Mouse (Mus musculus) lung, adult 2 months (tissue): Measurements from ENCODE around the gene Dgki. TPM values are rescaled to one million over a fixed set of nuclear protein-coding genes. Genes with fewer than 3 reads are reported as not detected.
A peak's percentile ranks its signal among the peaks of the same experiment; 100 is the strongest.

ENCODE experiments used
- DNase-seq: peaks from one replicate; pipeline ENCODE4 v3.0.0; 2022
- H3K4me1 ChIP-seq: fragments of 200-500 bp; 2 replicates; pipeline ENCODE4 v1.6.1; 2011; ENCODE audit warnings: low read length; ENCODE audit not compliant: control insufficient read depth, insufficient read depth
- H3K4me3 ChIP-seq: fragments of 200-500 bp; replicated peaks from 2 replicates; pipeline ENCODE3; 2011; ENCODE audit warnings: low read depth, mild to moderate bottlenecking, control low read depth, low read length; ENCODE audit errors: extremely low read depth
- CTCF ChIP-seq: fragments of 200-500 bp; IDR thresholded peaks from 2 replicates; pipeline ENCODE4 v1.5.1; 2011; ENCODE audit warnings: mild to moderate bottlenecking, low read length, control low read depth; ENCODE audit not compliant: insufficient read depth
- POLR2A ChIP-seq: fragments of 200-500 bp; IDR thresholded peaks from 2 replicates; pipeline ENCODE4 v1.6.1; 2011; ENCODE audit warnings: low read depth, mild to moderate bottlenecking, control low read depth, low read length, borderline replicate concordance; ENCODE audit errors: extremely low read depth
- WGBS: fragments of 180-500 bp; shearing (Covaris S2); methylation state at CpG from one replicate; pipeline ENCODE4 v1.1.7; 2018; 5-methylcytosine and 5-hydroxymethylcytosine counted together
- polyA plus RNA-seq: library from polyadenylated mRNA; depleted of rRNA; stranded (reverse); fragments of >200 nt; gene quantifications from 2 replicates; pipeline ENCODE4 v1.2.3, GENCODE M21; 2012

The Dgki gene
- polyA plus RNA-seq, 1 experiment, result 0.09 TPM

- TF ChIP-seq CTCF, result peak; percentile 45
- TF ChIP-seq POLR2A, result no peak
- no peak for DNase-seq
- WGBS, result 31% methylated on average over 6 of the region's 6 CpGs
- Histone ChIP-seq H3K4me1 (no peaks in the 10 kb centered on the region), H3K4me3 (no peak overlapping the region)
These were observed 245.5 kb downstream of the Dgki start for GRCm38 (mm10) chr6:37054435-37055020.

GRCm38 (mm10) chr6:37053411-37053810 is 246.6 kb downstream of the Dgki start:
- H3K4me1 ChIP-seq, result no peaks in the 10 kb centered on the region
- DNase-seq, result no peak
- 42% methylated on average over 2 of the region's 2 CpGs for WGBS
- TF ChIP-seq CTCF (no peak), POLR2A (no peak)
- H3K4me3 ChIP-seq, result no peak overlapping the region

- 62% methylated on average over 5 of the region's 5 CpGs for WGBS
- TF ChIP-seq POLR2A (no peak), CTCF (no peak)
- no peak overlapping the region for H3K4me3 ChIP-seq
- H3K4me1 ChIP-seq, result no peaks in the 10 kb centered on the region
- DNase-seq, result no peak
These were observed 248.3 kb downstream of the Dgki start for GRCm38 (mm10) chr6:37051652-37052051.

DNA sequence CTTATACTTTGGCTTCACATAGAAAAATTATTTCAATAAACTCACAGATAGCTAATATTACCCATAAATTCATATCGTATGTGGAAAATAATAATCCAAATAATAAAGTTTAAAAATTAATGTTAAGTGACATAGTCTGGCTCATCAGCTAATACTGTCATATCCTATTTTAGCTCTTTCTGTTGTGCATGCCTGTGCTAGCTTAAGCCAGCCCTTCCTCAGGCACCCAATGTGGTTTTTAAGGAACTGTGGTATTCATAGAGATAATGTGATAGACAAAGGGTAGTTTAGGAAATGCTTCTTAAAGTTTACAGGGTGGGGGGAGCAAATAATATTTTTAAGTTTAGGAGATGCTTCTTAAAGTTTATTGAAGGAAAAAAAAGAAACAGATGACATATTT is 248.8 kb downstream of the Dgki start:
- Histone ChIP-seq H3K4me1 (no peaks in the 10 kb centered on the region), H3K4me3 (no peak overlapping the region)
- 91% methylated on average over 1 of the region's 1 CpGs for WGBS
- TF ChIP-seq CTCF (no peak), POLR2A (no peak)
- DNase-seq, result no peak

- 65% methylated on average over 4 of the region's 4 CpGs for WGBS
- no peaks in the 10 kb centered on the region for H3K4me1 ChIP-seq
- TF ChIP-seq CTCF (no peak), POLR2A (no peak)
- H3K4me3 ChIP-seq, result no peak overlapping the region
- DNase-seq, result no peak
These were observed 252.3 kb downstream of the Dgki start for GRCm38 (mm10) chr6:37047611-37048129.

DNA sequence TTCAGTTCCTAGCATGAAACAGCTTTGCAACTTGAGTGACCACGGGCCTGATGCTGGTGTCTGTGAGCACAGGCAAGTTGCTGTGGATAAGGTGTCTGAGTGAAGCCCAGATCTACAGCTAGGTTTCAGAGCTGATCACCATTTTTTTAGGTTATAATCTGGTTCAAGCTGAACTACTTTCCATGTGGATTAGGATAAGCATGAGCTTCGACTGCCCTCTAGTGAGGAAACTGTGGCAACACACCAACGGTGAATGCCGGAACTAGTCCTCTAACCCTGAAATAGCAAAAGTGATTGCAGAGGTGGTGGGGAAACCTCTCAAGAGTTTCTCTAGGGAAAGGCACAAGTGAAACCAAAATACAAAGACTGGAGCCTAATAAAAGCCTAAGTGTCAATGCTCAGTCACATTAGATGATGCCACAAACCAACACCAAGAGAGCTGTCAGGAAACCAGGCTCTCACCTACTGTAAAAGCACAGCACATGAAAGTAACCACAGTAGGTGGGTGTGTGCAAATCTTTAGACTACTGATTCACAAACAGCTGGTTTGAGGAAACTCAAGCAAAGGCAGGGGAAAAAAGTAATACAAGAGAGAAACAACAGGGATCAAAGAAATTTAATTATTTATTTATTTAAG is 253.7 kb downstream of the Dgki start:
- peak; percentile 30 for DNase-seq

DNA sequence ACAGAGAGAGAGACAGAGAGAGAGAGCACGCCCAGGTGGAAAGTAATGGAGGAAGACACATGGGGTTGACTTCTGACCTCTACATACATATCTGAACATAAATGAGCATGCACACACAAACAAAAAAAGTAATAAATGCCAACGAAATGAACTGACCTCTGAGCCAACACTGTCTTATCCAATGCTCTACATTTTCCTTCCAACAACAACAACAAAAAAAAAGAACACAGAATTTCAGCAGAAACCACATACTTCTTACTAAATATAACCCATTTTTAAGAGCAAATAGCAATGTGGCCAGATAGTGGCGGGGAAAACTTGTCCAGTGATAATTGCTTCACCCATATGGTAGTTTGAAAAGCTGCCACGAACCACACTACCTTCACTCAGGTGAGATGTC is 255.2 kb downstream of the Dgki start:
- Histone ChIP-seq H3K4me1 (no peaks in the 10 kb centered on the region), H3K4me3 (no peak overlapping the region)
- WGBS, result 78% methylated on average over 4 of the region's 4 CpGs
- TF ChIP-seq POLR2A (no peak), CTCF (no peak)
- DNase-seq, result no peak

More for the DNA sequence above, 253.7 kb downstream of the Dgki start:
- Histone ChIP-seq H3K4me3 (no peak overlapping the region), H3K4me1 (no peaks in the 10 kb centered on the region)
- TF ChIP-seq CTCF (peak; percentile 54), POLR2A (no peak)
- 25% methylated on average over 4 of the region's 4 CpGs for WGBS

DNA sequence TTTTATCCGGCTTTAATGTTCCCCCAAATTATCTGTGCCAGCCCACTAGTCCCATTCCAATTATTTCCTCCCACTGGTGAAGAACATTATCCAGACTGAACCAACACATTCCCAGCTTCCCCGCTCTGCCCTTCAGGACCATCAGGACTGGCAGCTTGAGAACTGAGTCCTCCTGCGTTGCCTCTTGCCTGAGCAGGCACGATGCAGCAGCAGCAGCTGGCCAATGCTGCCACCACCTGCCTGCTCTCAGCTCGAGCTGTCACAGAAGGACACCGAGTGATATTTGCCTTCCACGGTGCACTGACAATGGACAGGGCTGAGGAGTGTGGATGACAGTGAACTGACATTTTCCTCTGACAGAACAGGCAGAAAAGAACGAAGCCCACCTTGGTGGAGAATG is 261.5 kb downstream of the Dgki start:
- TF ChIP-seq CTCF, result no peak
- no peak for TF ChIP-seq POLR2A
- WGBS, result 61% methylated on average over 8 of the region's 8 CpGs
- H3K4me3 ChIP-seq, result no peak overlapping the region
- H3K4me1 ChIP-seq, result no peaks in the 10 kb centered on the region
- DNase-seq, result no peak

DNA sequence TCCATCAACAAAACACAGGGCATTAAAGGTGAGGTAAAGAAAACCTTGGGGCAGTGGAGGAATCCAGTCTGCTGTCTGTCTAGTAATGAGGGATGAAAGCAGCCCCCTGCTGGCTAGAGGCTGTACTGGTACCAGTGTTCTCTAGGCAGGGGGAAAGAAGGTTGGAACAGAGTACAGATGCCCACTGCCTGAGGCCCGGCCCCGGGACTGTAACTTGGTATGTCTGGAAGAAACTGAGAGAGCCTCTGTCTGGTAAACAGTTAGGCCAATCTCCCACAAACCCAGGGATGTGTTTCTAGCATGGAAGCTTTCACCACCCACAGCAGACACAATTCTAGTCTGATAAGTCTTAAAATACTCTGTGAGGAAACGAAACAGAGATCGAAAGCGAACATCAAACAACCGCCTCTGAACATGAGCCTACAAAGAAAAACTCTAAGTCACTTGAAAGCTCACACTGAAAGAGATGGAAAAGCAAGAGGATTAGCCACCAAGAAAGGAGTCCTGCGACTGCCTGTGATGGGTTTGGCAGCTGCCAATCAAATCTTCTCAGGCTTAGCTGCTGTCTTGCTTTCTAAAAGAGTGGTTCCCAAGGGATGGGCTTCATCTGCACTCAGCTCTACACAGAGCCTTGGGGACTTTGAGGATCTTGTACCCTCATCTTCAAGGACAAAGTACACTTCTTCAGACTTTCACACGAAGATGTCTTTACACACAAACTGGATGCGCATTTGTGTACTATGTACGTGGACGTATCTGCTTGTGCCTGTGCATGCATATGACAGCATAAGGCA is 262.7 kb downstream of the Dgki start:
- no peak for DNase-seq
- H3K4me1 ChIP-seq, result no peaks in the 10 kb centered on the region
- no peak overlapping the region for H3K4me3 ChIP-seq
- 77% methylated on average over 11 of the region's 11 CpGs for WGBS
- TF ChIP-seq POLR2A, result no peak
- TF ChIP-seq CTCF, result no peak
